Mouse (Mus musculus) WW6 (cell line): ENCODE data around the gene Cpne5.
"Not testable (repeated sequence)": the region's sequence is repeated elsewhere in the genome, so short reads cannot be mapped to it uniquely, and the experiment has no call there.

ENCODE experiments used
- DNase-seq: peaks from one replicate; pipeline ENCODE4 v3.0.0-alpha.2; 2013; ENCODE audit warnings: low read depth, low spot score

Cpne5 gene

GRCm38 (mm10) chr17:29136236-29136635 is 101.7 kb downstream of the Cpne5 start:
- DNase-seq, result no peak

GRCm38 (mm10) chr17:29135066-29135465 is 102.9 kb downstream of the Cpne5 start:
- DNase-seq, result no peak

GRCm38 (mm10) chr17:29129341-29129740 is 108.6 kb downstream of the Cpne5 start:
- DNase-seq, result no peak

GRCm38 (mm10) chr17:29126561-29126960 is 111.4 kb downstream of the Cpne5 start:
- no peak for DNase-seq

- no peak for DNase-seq
These were observed 114.3 kb downstream of the Cpne5 start for GRCm38 (mm10) chr17:29123578-29124174.

- no peak for DNase-seq
These were observed 115.2 kb downstream of the Cpne5 start for GRCm38 (mm10) chr17:29122817-29123216.

GRCm38 (mm10) chr17:29120666-29121065 is 117.3 kb downstream of the Cpne5 start:
- no peak for DNase-seq

GRCm38 (mm10) chr17:29118057-29118456 is 119.9 kb downstream of the Cpne5 start:
- DNase-seq, result no peak

- no peak for DNase-seq
These were observed 120.8 kb downstream of the Cpne5 start for GRCm38 (mm10) chr17:29117006-29117648.

- DNase-seq, result no peak
These were observed 121.9 kb downstream of the Cpne5 start for GRCm38 (mm10) chr17:29116023-29116422.

GRCm38 (mm10) chr17:29113591-29114352 is 124.2 kb downstream of the Cpne5 start, which contains the start of gene Rab44:
TSS of gene Rab44 (plus strand) at chr17:29114145.
- DNase-seq, result no peak

GRCm38 (mm10) chr17:29111332-29111731 is 126.6 kb downstream of the Cpne5 start:
- no peak for DNase-seq

GRCm38 (mm10) chr17:29110356-29110755 is 127.6 kb downstream of the Cpne5 start:
- not testable (repeated sequence) for DNase-seq
